Mouse (Mus musculus): Measurements from ENCODE around the gene Mthfd1l. TPM values are rescaled to one million over a fixed set of nuclear protein-coding genes. Genes with fewer than 3 reads are reported as not detected.

The Mthfd1l gene
- polyA plus RNA-seq, 1 experiment = 10.2 TPM

- H3K27ac ChIP-seq (ENCODE audit: insufficient read depth, low read length) = no peak overlapping the region
- TF ChIP-seq POLR2A (IDR thresholded peaks at IDR 0.05; ENCODE audit: extremely low read depth, insufficient read depth, low read length) (no peak), CTCF (IDR thresholded peaks at IDR 0.05; ENCODE audit: extremely low read depth, insufficient read depth, low read length) (peak; percentile 88)
- no peaks in the 10 kb centered on the region for H3K4me1 ChIP-seq (ENCODE audit: control insufficient read depth, insufficient read depth, low read length)
- no peak overlapping the region for H3K4me3 ChIP-seq (ENCODE audit: insufficient read depth, low read length)
Observed at GRCm38 (mm10) chr10:3943492-3944395, 29.2 kb upstream of the Mthfd1l start.

- TF ChIP-seq POLR2A (IDR thresholded peaks at IDR 0.05; ENCODE audit: extremely low read depth, insufficient read depth, low read length) = no peak
- TF ChIP-seq CTCF (IDR thresholded peaks at IDR 0.05; ENCODE audit: extremely low read depth, insufficient read depth, low read length) = no peak
- no peak overlapping the region for H3K4me3 ChIP-seq (ENCODE audit: insufficient read depth, low read length)
- no peak overlapping the region for H3K27ac ChIP-seq (ENCODE audit: insufficient read depth, low read length)
- H3K4me1 ChIP-seq (ENCODE audit: control insufficient read depth, insufficient read depth, low read length) = no peaks in the 10 kb centered on the region
Observed at GRCm38 (mm10) chr10:3946871-3947270, 26.0 kb upstream of the Mthfd1l start.

GRCm38 (mm10) chr10:3947346-3947745 is 25.6 kb upstream of the Mthfd1l start:
- TF ChIP-seq CTCF (IDR thresholded peaks at IDR 0.05; ENCODE audit: extremely low read depth, insufficient read depth, low read length) = no peak
- TF ChIP-seq POLR2A (IDR thresholded peaks at IDR 0.05; ENCODE audit: extremely low read depth, insufficient read depth, low read length) = no peak
- H3K27ac ChIP-seq (ENCODE audit: insufficient read depth, low read length) = no peak overlapping the region
- no peak overlapping the region for H3K4me3 ChIP-seq (ENCODE audit: insufficient read depth, low read length)
- no peaks in the 10 kb centered on the region for H3K4me1 ChIP-seq (ENCODE audit: control insufficient read depth, insufficient read depth, low read length)

GRCm38 (mm10) chr10:3949306-3949705 is 23.6 kb upstream of the Mthfd1l start:
- H3K4me3 ChIP-seq (ENCODE audit: insufficient read depth, low read length) = no peak overlapping the region
- H3K4me1 ChIP-seq (ENCODE audit: control insufficient read depth, insufficient read depth, low read length) = no peaks in the 10 kb centered on the region
- TF ChIP-seq CTCF (IDR thresholded peaks at IDR 0.05; ENCODE audit: extremely low read depth, insufficient read depth, low read length) (no peak), POLR2A (IDR thresholded peaks at IDR 0.05; ENCODE audit: extremely low read depth, insufficient read depth, low read length) (no peak)
- H3K27ac ChIP-seq (ENCODE audit: insufficient read depth, low read length) = no peak overlapping the region

- Histone ChIP-seq H3K27ac (ENCODE audit: insufficient read depth, low read length) (no peak overlapping the region), H3K4me1 (ENCODE audit: control insufficient read depth, insufficient read depth, low read length) (no peaks in the 10 kb centered on the region)
Observed at GRCm38 (mm10) chr10:3956471-3956870, 16.4 kb upstream of the Mthfd1l start.

GRCm38 (mm10) chr10:3958591-3958990 is 14.3 kb upstream of the Mthfd1l start:
- Histone ChIP-seq H3K27ac (ENCODE audit: insufficient read depth, low read length) (no peak overlapping the region), H3K4me1 (ENCODE audit: control insufficient read depth, insufficient read depth, low read length) (no peaks in the 10 kb centered on the region), H3K4me3 (ENCODE audit: insufficient read depth, low read length) (no peak overlapping the region)
- TF ChIP-seq POLR2A (IDR thresholded peaks at IDR 0.05; ENCODE audit: extremely low read depth, insufficient read depth, low read length) (no peak), CTCF (IDR thresholded peaks at IDR 0.05; ENCODE audit: extremely low read depth, insufficient read depth, low read length) (no peak)

More at GRCm38 (mm10) chr10:3956471-3956870, 16.4 kb upstream of the Mthfd1l start:
- H3K4me3 ChIP-seq (ENCODE audit: insufficient read depth, low read length) = no peak overlapping the region
- TF ChIP-seq POLR2A (IDR thresholded peaks at IDR 0.05; ENCODE audit: extremely low read depth, insufficient read depth, low read length) (no peak), CTCF (IDR thresholded peaks at IDR 0.05; ENCODE audit: extremely low read depth, insufficient read depth, low read length) (no peak)

GRCm38 (mm10) chr10:3969026-3969425 is 3.9 kb upstream of the Mthfd1l start:
- no peak overlapping the region for H3K27ac ChIP-seq (ENCODE audit: insufficient read depth, low read length)
- no peak overlapping the region for H3K4me3 ChIP-seq (ENCODE audit: insufficient read depth, low read length)
- H3K4me1 ChIP-seq (ENCODE audit: control insufficient read depth, insufficient read depth, low read length) = no peaks in the 10 kb centered on the region; the same call in 1 of the 2 replicates
- no peak for TF ChIP-seq CTCF (IDR thresholded peaks at IDR 0.05; ENCODE audit: extremely low read depth, insufficient read depth, low read length)
- TF ChIP-seq POLR2A (IDR thresholded peaks at IDR 0.05; ENCODE audit: extremely low read depth, insufficient read depth, low read length) = no peak

GRCm38 (mm10) chr10:3972237-3972636 is 681 bp upstream of the Mthfd1l start:
- Histone ChIP-seq H3K27ac (ENCODE audit: insufficient read depth, low read length) (no peak overlapping the region), H3K4me3 (ENCODE audit: insufficient read depth, low read length) (no peak overlapping the region; the same call in 1 of the 2 replicates), H3K4me1 (ENCODE audit: control insufficient read depth, insufficient read depth, low read length) (no peaks in the 10 kb centered on the region; the same call in 1 of the 2 replicates)
- TF ChIP-seq CTCF (IDR thresholded peaks at IDR 0.05; ENCODE audit: extremely low read depth, insufficient read depth, low read length) = no peak
- no peak for TF ChIP-seq POLR2A (IDR thresholded peaks at IDR 0.05; ENCODE audit: extremely low read depth, insufficient read depth, low read length)

- peak overlapping the region; percentile 80 for H3K27ac ChIP-seq (ENCODE audit: insufficient read depth, low read length)
- H3K4me3 ChIP-seq (ENCODE audit: insufficient read depth, low read length) = peak overlapping the region; percentile 73
- H3K4me1 ChIP-seq (ENCODE audit: control insufficient read depth, insufficient read depth, low read length) = no peaks in the 10 kb centered on the region; the same call in 1 of the 2 replicates
- no peak for TF ChIP-seq CTCF (IDR thresholded peaks at IDR 0.05; ENCODE audit: extremely low read depth, insufficient read depth, low read length)
- TF ChIP-seq POLR2A (IDR thresholded peaks at IDR 0.05; ENCODE audit: extremely low read depth, insufficient read depth, low read length) = peak; percentile 34; the same call in 1 of the 2 replicates
Observed at GRCm38 (mm10) chr10:3973589-3974070, 712 bp downstream of the Mthfd1l start.
